Mouse (Mus musculus) ES-E14 (cell line): Measurements from ENCODE around the gene Nsun2. TPM values are rescaled to one million over a fixed set of nuclear protein-coding genes. Genes with fewer than 3 reads are reported as not detected.

Experiments
- DNase-seq: peaks from one replicate; pipeline ENCODE4 v3.0.0-alpha.2; 2013; ENCODE audit warnings: low read depth, low spot score
- H3K27ac ChIP-seq: 2 replicates; pipeline ENCODE4 v1.5.1; 2012; ENCODE audit warnings: low read depth, mild to moderate bottlenecking, low read length, moderate library complexity, mixed read lengths; ENCODE audit not compliant: poor library complexity, insufficient read depth, severe bottlenecking
- H3K36me3 ChIP-seq: 2 replicates; pipeline ENCODE4 v1.6.1; 2012; ENCODE audit warnings: mild to moderate bottlenecking, low read length, moderate library complexity, mixed read lengths; ENCODE audit not compliant: control insufficient read depth, poor library complexity, insufficient read depth, severe bottlenecking
- H3K4me1 ChIP-seq, 2 experiments: fragments of 150-350 bp in 1 of 2; sonication (generic) in 1 of 2; 2 replicates each; pipeline ENCODE4 v1.6.1; 2012; ENCODE audit warnings: low read length in 2 of 2, mild to moderate bottlenecking in 1 of 2, mixed read lengths in 1 of 2; ENCODE audit not compliant: control insufficient read depth in 2 of 2, insufficient read depth in 2 of 2, poor library complexity in 1 of 2
- H3K4me3 ChIP-seq, 2 experiments: fragments of 150-350 bp in 1 of 2; sonication (generic) in 1 of 2; 2 replicates each; pipeline ENCODE4 v1.5.1; 2012; ENCODE audit warnings: low read length in 2 of 2, low read depth in 1 of 2, mild to moderate bottlenecking in 1 of 2, mixed read lengths in 1 of 2; ENCODE audit not compliant: insufficient read depth in 1 of 2, poor library complexity in 1 of 2, severe bottlenecking in 1 of 2
- H3K9ac ChIP-seq: 2 replicates; pipeline ENCODE4 v1.6.1; 2012; ENCODE audit warnings: low read depth, mild to moderate bottlenecking, low read length, mixed read lengths; ENCODE audit not compliant: poor library complexity, insufficient read depth, severe bottlenecking
- H3K9me3 ChIP-seq: fragments of 150-350 bp; sonication (generic); 2 replicates; pipeline ENCODE4 v1.6.1; 2012; ENCODE audit warnings: low read depth, mild to moderate bottlenecking, low read length; ENCODE audit not compliant: control insufficient read depth, insufficient read depth
- CHD2 ChIP-seq: IDR thresholded peaks from 2 replicates; pipeline ENCODE4 v1.6.1; 2014; ENCODE audit warnings: mild to moderate bottlenecking, low read depth, low read length, inconsistent platforms
- HCFC1 ChIP-seq: IDR thresholded peaks from 2 replicates; pipeline ENCODE4 v1.6.1; 2012; ENCODE audit warnings: low read length, inconsistent platforms, borderline replicate concordance; ENCODE audit not compliant: insufficient read depth
- MAFK ChIP-seq: IDR thresholded peaks from 2 replicates; pipeline ENCODE4 v1.6.1; 2014; ENCODE audit warnings: mild to moderate bottlenecking, low read depth, low read length, inconsistent platforms; ENCODE audit not compliant: insufficient read depth
- ZC3H11A ChIP-seq: IDR thresholded peaks from 2 replicates; pipeline ENCODE4 v1.6.1; 2012; ENCODE audit warnings: low read depth, mild to moderate bottlenecking, inconsistent platforms, low read length, borderline replicate concordance
- ZNF384 ChIP-seq: IDR thresholded peaks from 2 replicates; pipeline ENCODE4 v1.6.1; 2012; ENCODE audit warnings: low read depth, low read length, inconsistent platforms
- in situ Hi-C, 2 experiments: fragments of 600-800 bp; cut with MboI; formaldehyde crosslinking; loops; one replicate each; pipeline ENCODE4 v1.15.1; 2025; ENCODE audit warnings: low sequenced_read_pairs in 2 of 2, inconsistent platforms in 1 of 2; ENCODE audit not compliant: unreplicated experiment in 2 of 2
- total RNA-seq: library from RNA; depleted of rRNA; stranded (reverse); fragments of 300-350 nt; gene quantifications from 2 replicates; pipeline ENCODE4 v1.2.3, GENCODE M21; 2012

Nsun2 gene
- total RNA-seq, 1 experiment = 220 TPM

DNA sequence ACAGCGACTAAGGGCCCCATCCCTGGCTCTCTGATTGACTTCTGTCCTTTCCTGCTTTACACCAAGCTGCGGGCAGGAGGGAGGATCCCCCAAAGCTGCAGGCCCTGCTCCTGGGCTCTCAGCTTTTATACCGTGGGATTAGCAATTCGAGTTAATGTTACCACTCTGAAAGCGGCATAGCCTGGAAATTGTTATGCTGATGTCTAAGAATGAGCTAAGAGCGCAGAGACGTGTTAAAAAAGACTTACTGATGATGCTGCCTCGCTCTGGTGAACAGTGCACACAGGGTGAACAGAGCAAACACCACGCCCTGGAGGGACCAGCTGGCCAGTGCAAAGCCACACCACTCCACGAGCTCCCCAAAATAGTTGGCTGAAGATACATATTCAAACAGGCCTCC is 52.8 kb downstream of the Nsun2 start:
- in situ Hi-C loops = no loop called here
- H3K27ac ChIP-seq = no peak overlapping the region
- no peak for DNase-seq
- H3K4me3 ChIP-seq = no peak overlapping the region
- H3K9ac ChIP-seq = no peak overlapping the region
- TF ChIP-seq HCFC1 (no peak), CHD2 (no peak), MAFK (no peak), ZC3H11A (no peak), ZNF384 (no peak)
- H3K9me3 ChIP-seq = no peaks in the 10 kb centered on the region
- H3K4me1 ChIP-seq = peaks cover 3 to 15% of the 10 kb centered on the region in 2 experiments; a peak in 2 of 4 replicates
- peaks cover under 1% of the 10 kb centered on the region; the same call in 1 of the 2 replicates for H3K36me3 ChIP-seq

- no peak overlapping the region for H3K27ac ChIP-seq
- H3K9ac ChIP-seq = no peak overlapping the region
- no peak overlapping the region for H3K4me3 ChIP-seq
- H3K9me3 ChIP-seq = no peaks in the 10 kb centered on the region
- peaks cover 4% of the 10 kb centered on the region; the same call in 1 of the 2 replicates for H3K36me3 ChIP-seq
- no peak for TF ChIP-seq ZNF384
- no peak for TF ChIP-seq ZC3H11A
- TF ChIP-seq HCFC1 = no peak
- TF ChIP-seq CHD2 = no peak
- no peak for TF ChIP-seq MAFK
- in situ Hi-C loops = no loop called here
- DNase-seq = no peak
- peaks cover 3 to 17% of the 10 kb centered on the region in 2 experiments; a peak in 2 of 4 replicates for H3K4me1 ChIP-seq
These were observed 54.3 kb downstream of the Nsun2 start for GRCm38 (mm10) chr13:69587849-69588248.

DNA sequence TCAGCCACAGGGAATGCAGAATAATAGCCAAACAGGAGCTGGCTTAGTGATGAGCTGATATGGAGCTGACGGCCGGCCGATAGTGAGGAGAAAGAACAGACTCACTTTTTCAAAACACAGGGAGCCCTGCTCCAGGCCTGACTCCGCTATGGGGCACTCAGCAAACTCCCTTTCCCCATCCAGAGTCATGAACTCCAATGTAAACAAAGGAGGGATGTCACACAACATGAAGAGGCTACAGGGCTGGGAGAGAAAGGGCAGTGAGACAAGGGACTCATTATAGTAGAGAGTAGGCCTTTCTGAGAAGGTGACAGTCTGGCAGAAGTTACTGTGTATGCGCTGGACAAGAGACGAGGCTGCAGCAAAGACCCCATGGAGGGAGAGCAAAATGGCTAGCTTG is 54.7 kb downstream of the Nsun2 start:
- H3K9ac ChIP-seq = no peak overlapping the region

DNA sequence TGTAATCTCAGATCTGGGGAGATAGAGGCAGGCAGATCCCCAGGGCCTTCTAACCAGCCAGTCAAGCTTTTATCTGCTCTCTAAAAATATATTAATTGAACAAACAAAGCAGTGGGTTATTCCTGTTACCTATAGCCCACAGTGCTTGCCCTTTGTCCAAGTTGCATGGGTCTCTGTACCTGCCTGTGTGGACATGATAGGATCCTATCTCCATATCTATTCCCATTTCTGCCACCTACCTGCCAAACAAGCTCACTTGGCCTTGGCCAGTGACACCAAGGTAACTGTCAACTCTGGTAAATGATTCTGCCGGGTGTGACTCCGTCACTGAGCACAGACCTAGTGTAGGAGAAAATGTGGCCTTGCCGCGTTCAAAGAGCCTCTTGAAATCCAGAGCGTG is 57.8 kb downstream of the Nsun2 start:
- Histone ChIP-seq H3K9ac (no peak overlapping the region), H3K4me3 (no peak overlapping the region), H3K36me3 (peaks cover 4% of the 10 kb centered on the region; the same call in 1 of the 2 replicates), H3K9me3 (no peaks in the 10 kb centered on the region), H3K27ac (no peak overlapping the region), H3K4me1 (peaks cover 3 to 7% of the 10 kb centered on the region in 2 experiments; a peak in 1 of 4 replicates)
- TF ChIP-seq MAFK = no peak
- no peak for TF ChIP-seq ZC3H11A
- TF ChIP-seq CHD2 = no peak
- TF ChIP-seq HCFC1 = no peak
- TF ChIP-seq ZNF384 = no peak
- in situ Hi-C loops = no loop called here
- DNase-seq = no peak

More for the DNA sequence above, 54.7 kb downstream of the Nsun2 start:
- DNase-seq = no peak
- Histone ChIP-seq H3K4me3 (no peak overlapping the region), H3K36me3 (peaks cover 4% of the 10 kb centered on the region; the same call in 1 of the 2 replicates), H3K27ac (no peak overlapping the region), H3K4me1 (peaks cover 3 to 17% of the 10 kb centered on the region in 2 experiments; a peak in 2 of 4 replicates), H3K9me3 (no peaks in the 10 kb centered on the region)
- TF ChIP-seq ZC3H11A = no peak
- TF ChIP-seq HCFC1 = no peak
- in situ Hi-C loops = no loop called here

- H3K9ac ChIP-seq = no peak overlapping the region
- in situ Hi-C loops = no loop called here
- H3K4me3 ChIP-seq = no peak overlapping the region
- no peaks in the 10 kb centered on the region for H3K9me3 ChIP-seq
- peaks cover 0 to 2% of the 10 kb centered on the region in 2 experiments; a peak in 1 of 4 replicates for H3K4me1 ChIP-seq
- TF ChIP-seq CHD2 = no peak
- TF ChIP-seq ZNF384 = no peak
- TF ChIP-seq HCFC1 = no peak
- TF ChIP-seq MAFK = no peak
- no peak for TF ChIP-seq ZC3H11A
- DNase-seq = no peak
- peaks cover 4% of the 10 kb centered on the region; the same call in 1 of the 2 replicates for H3K36me3 ChIP-seq
- H3K27ac ChIP-seq = no peak overlapping the region
These were observed 58.7 kb downstream of the Nsun2 start for GRCm38 (mm10) chr13:69592226-69592625.
